Mouse (Mus musculus) stomach, embryonic 16.5 days (tissue): ENCODE measurements around the gene Tcp11l2. TPM values are rescaled to one million over a fixed set of nuclear protein-coding genes. Genes with fewer than 3 reads are reported as not detected.
A peak's percentile ranks its signal among the peaks of the same experiment; 100 is the strongest.

Source experiments
- ATAC-seq: fragments of 200-750 bp; cut with Nextera tagmentation; 2 replicates; pipeline ENCODE4 v1.8.0; 2017; ENCODE audit warnings: moderate number of reproducible peaks, moderate TSS enrichment; ENCODE audit not compliant: insufficient read depth, low FRiP score
- H3K27ac ChIP-seq: fragments of 300-500 bp; sonication (generic); 2 replicates; pipeline ENCODE4 v1.5.1; 2014; ENCODE audit warnings: low read length
- H3K27me3 ChIP-seq: fragments of 300-500 bp; sonication (generic); 2 replicates; pipeline ENCODE4 v1.6.1; 2014; ENCODE audit warnings: low read length, control low read depth, mixed read lengths; ENCODE audit not compliant: control insufficient read depth, insufficient read depth
- H3K36me3 ChIP-seq: fragments of 300-500 bp; sonication (generic); 2 replicates; pipeline ENCODE4 v1.6.1; 2014; ENCODE audit warnings: low read length; ENCODE audit not compliant: control insufficient read depth, insufficient read depth
- H3K4me1 ChIP-seq: fragments of 300-500 bp; sonication (generic); 2 replicates; pipeline ENCODE4 v1.6.1; 2014; ENCODE audit warnings: low read length, control low read depth, mixed read lengths; ENCODE audit not compliant: control insufficient read depth, insufficient read depth
- H3K4me2 ChIP-seq: fragments of 300-500 bp; sonication (generic); 2 replicates; pipeline ENCODE4 v1.6.1; 2014; ENCODE audit warnings: low read depth, low read length, mixed read lengths
- H3K4me3 ChIP-seq: fragments of 300-500 bp; sonication (generic); replicated peaks from 2 replicates; pipeline ENCODE4 v1.5.1; 2014; ENCODE audit warnings: mild to moderate bottlenecking, low read length
- H3K9ac ChIP-seq: fragments of 300-500 bp; sonication (generic); 2 replicates; pipeline ENCODE4 v1.6.1; 2014; ENCODE audit warnings: low read length
- H3K9me3 ChIP-seq: fragments of 300-500 bp; sonication (generic); replicated peaks from 2 replicates; pipeline ENCODE4 v1.6.1; 2016; ENCODE audit warnings: low read length, control low read depth; ENCODE audit not compliant: control insufficient read depth
- WGBS: fragments of 180-500 bp; shearing (Covaris S2); extraction: QIAGEN DNeasy Blood & Tissue Kit; methylation state at CpG from one replicate; pipeline ENCODE4 v1.1.7; 2014; 5-methylcytosine and 5-hydroxymethylcytosine counted together
- polyA plus RNA-seq: library from polyadenylated mRNA; unstranded; fragments of >200 nt; fragmentation: Nextera tagmentation; extraction: Ambion mirVana; gene quantifications from 2 replicates; pipeline ENCODE4 v1.2.1, GENCODE M21; 2015

Tcp11l2 gene
- polyA plus RNA-seq, 1 experiment from 2014 or later = 25.7 TPM

GRCm38 (mm10) chr10:84571052-84571639, 5.3 kb upstream of the Tcp11l2 start:
- H3K4me1 ChIP-seq = peaks cover 9% of the 10 kb centered on the region
- H3K4me3 ChIP-seq = no peak overlapping the region
- ATAC-seq = no peak
- no peaks in the 10 kb centered on the region for H3K9me3 ChIP-seq
- H3K36me3 ChIP-seq = no peaks in the 10 kb centered on the region
- H3K4me2 ChIP-seq = no peak overlapping the region
- no peaks in the 10 kb centered on the region for H3K27me3 ChIP-seq
- H3K27ac ChIP-seq = no peak overlapping the region
- 80% methylated on average over 10 of the region's 10 CpGs for WGBS
- H3K9ac ChIP-seq = no peak overlapping the region

DNA sequence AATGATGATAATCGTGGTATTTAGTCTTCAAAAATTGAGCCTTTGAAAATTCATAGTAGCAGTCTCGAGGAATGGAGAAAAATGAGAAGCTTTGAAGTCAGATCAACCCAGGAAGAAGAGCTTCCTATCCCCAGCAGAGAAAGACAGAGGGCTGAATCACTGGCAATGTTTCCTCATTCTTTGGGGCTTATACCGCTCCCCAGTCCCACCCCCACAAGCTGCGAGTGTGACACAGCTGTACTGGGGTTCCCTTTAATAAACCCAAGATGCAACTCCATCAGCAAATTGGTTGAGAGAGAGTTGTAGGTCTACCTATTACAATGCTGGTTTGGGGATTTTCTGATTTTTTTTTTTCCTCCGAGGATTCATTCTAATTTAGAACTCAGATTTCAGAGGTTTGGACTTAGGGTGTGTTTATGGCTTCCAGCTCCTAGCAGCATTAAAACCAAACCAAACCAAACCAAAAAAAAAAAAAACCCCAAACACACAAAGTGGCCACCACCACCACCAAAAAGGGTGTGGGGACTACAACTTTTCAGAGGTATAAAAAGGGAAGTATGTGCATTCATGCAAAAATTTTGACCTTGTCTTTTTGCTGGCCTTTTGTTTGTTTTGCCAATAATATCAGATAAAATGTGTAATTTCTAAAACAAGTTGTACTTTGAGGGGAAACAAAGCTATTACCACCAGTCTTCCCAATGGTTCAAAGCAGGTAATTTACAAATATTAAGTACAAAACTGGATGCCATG, 2.6 kb upstream of the Tcp11l2 start:
- H3K36me3 ChIP-seq = no peaks in the 10 kb centered on the region
- no peaks in the 10 kb centered on the region for H3K27me3 ChIP-seq
- 61% methylated on average over 5 of the region's 5 CpGs for WGBS
- no peak overlapping the region for H3K9ac ChIP-seq
- no peak for ATAC-seq
- H3K4me2 ChIP-seq = no peak overlapping the region
- peaks cover 17% of the 10 kb centered on the region for H3K4me1 ChIP-seq
- H3K9me3 ChIP-seq = no peaks in the 10 kb centered on the region
- H3K27ac ChIP-seq = no peak overlapping the region
- H3K4me3 ChIP-seq = no peak overlapping the region

DNA sequence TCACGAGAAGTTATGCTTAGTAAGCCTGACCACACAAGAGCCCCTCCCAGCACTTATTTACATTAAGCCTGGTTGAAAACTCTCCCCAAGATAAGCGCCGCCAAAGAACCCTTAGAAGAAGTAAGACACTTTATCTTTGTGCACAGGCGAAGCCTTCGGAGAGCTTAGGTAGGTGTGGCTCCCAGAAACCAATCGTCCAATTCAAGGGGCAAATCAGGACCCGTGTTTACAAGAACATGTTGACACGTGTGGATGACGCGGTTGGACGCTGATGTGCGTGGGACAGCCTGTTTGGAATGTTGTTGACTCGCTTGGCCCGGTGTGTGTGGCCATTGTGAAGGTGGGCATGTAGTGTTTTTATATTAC, 414 bp upstream of the Tcp11l2 start:
- peak overlapping the region; percentile 62 for H3K27ac ChIP-seq
- H3K4me1 ChIP-seq = peaks cover 17% of the 10 kb centered on the region
- H3K9me3 ChIP-seq = no peaks in the 10 kb centered on the region
- H3K27me3 ChIP-seq = no peaks in the 10 kb centered on the region
- ATAC-seq = peak; percentile 79
- peak overlapping the region; percentile 60 for H3K4me2 ChIP-seq
- peak overlapping the region; percentile 59 for H3K9ac ChIP-seq
- H3K4me3 ChIP-seq = peak overlapping the region; percentile 91
- WGBS = 0% methylated on average over 14 of the region's 14 CpGs
- H3K36me3 ChIP-seq = no peaks in the 10 kb centered on the region

GRCm38 (mm10) chr10:84577071-84577727, 773 bp downstream of the Tcp11l2 start:
- peak overlapping the region; percentile 80 for H3K9ac ChIP-seq
- peak; percentile 14 for ATAC-seq
- H3K36me3 ChIP-seq = no peaks in the 10 kb centered on the region
- 1% methylated on average over 38 of the region's 38 CpGs for WGBS
- peaks cover 17% of the 10 kb centered on the region for H3K4me1 ChIP-seq
- H3K27ac ChIP-seq = peak overlapping the region; percentile 87
- peak overlapping the region; percentile 87 for H3K4me2 ChIP-seq
- no peaks in the 10 kb centered on the region for H3K27me3 ChIP-seq
- no peaks in the 10 kb centered on the region for H3K9me3 ChIP-seq
- peak overlapping the region; percentile 91 for H3K4me3 ChIP-seq

GRCm38 (mm10) chr10:84578738-84579137, 2.3 kb downstream of the Tcp11l2 start:
- Histone ChIP-seq H3K4me2 (no peak overlapping the region), H3K9me3 (no peaks in the 10 kb centered on the region), H3K9ac (no peak overlapping the region), H3K4me3 (no peak overlapping the region), H3K27ac (no peak overlapping the region), H3K4me1 (peaks cover 17% of the 10 kb centered on the region), H3K36me3 (no peaks in the 10 kb centered on the region), H3K27me3 (no peaks in the 10 kb centered on the region)
- WGBS = 76% methylated on average over 10 of the region's 10 CpGs
- no peak for ATAC-seq

DNA sequence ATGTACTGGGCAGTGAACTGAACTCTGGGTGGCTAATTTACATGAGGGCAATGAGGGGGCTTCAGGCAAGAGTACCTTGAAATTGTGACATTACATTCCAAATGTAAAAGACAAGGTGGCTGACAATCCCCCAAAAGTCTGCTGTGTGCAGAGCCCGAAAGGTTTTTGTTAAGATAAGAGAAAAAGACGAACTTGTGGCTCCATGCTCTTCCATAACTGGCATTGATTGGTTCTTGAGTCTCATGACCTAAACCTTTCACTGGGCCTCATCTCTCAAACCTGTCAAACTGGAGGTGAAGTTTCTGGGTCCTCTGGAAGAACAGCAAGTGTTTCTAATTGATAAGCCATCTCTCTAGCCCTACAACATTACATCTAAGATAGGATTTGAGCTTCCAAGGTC, 3.1 kb downstream of the Tcp11l2 start:
- no peak overlapping the region for H3K4me3 ChIP-seq
- H3K4me1 ChIP-seq = peaks cover 17% of the 10 kb centered on the region
- ATAC-seq = no peak
- H3K27me3 ChIP-seq = no peaks in the 10 kb centered on the region
- no peak overlapping the region for H3K9ac ChIP-seq
- H3K4me2 ChIP-seq = no peak overlapping the region
- H3K9me3 ChIP-seq = no peaks in the 10 kb centered on the region
- H3K36me3 ChIP-seq = no peaks in the 10 kb centered on the region
- 63% methylated on average over 2 of the region's 2 CpGs for WGBS
- no peak overlapping the region for H3K27ac ChIP-seq

- H3K4me1 ChIP-seq = peaks cover 8% of the 10 kb centered on the region
- no peaks in the 10 kb centered on the region for H3K36me3 ChIP-seq
- no peak for ATAC-seq
- no peaks in the 10 kb centered on the region for H3K9me3 ChIP-seq
- no peak overlapping the region for H3K4me2 ChIP-seq
- no peak overlapping the region for H3K27ac ChIP-seq
- H3K27me3 ChIP-seq = no peaks in the 10 kb centered on the region
- no peak overlapping the region for H3K4me3 ChIP-seq
- WGBS = 52% methylated on average over 8 of the region's 8 CpGs
- H3K9ac ChIP-seq = no peak overlapping the region
Observed at GRCm38 (mm10) chr10:84581191-84581590, 4.8 kb downstream of the Tcp11l2 start.

- Histone ChIP-seq H3K4me2 (no peak overlapping the region), H3K27me3 (no peaks in the 10 kb centered on the region), H3K4me3 (no peak overlapping the region), H3K4me1 (peaks cover 8% of the 10 kb centered on the region), H3K9ac (no peak overlapping the region), H3K9me3 (no peaks in the 10 kb centered on the region), H3K27ac (no peak overlapping the region), H3K36me3 (no peaks in the 10 kb centered on the region)
- ATAC-seq = no peak
- 72% methylated on average over 7 of the region's 7 CpGs for WGBS
Observed at GRCm38 (mm10) chr10:84582236-84582635, 5.8 kb downstream of the Tcp11l2 start.
